Mouse (Mus musculus): ENCODE measurements at regions not wholly inside any gene's neighbourhood (a gene's known extent, or its start where the extent isn't known, plus 50 kb on each side); places are given as distances from the start of the nearest gene placed in this dataset.

DNA sequence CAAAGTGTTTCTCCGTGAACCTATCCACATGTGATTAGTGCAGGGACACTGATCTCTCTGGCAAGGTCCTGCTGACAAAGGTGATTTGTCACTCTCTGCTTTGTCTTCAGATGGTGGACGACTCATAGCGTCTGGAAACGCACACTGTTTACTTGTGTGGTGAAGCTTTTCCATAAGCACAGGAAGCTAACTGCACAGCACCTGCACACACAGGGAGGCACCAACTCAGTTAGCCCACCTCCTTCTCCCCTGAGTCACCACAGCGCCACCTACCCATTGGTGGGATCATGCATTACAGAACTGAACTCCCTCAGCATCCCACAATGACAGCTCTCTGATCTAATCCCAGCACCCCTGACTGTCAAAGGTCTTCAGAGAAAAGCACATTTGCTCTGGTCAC, 141.9 kb upstream of the Klf14 start:
- TF ChIP-seq CTCF (conservative IDR thresholded peaks at IDR 0.05; ENCODE audit: insufficient read depth, insufficient read length, low read depth, low read length), result peak; percentile 44
- no peak for TF ChIP-seq POLR2A (IDR thresholded peaks at IDR 0.05; ENCODE audit: low read depth, low read length)

Measured in kidney, adult 2 months (tissue).